Mouse (Mus musculus): ENCODE results near the gene Camk2d.

DNA sequence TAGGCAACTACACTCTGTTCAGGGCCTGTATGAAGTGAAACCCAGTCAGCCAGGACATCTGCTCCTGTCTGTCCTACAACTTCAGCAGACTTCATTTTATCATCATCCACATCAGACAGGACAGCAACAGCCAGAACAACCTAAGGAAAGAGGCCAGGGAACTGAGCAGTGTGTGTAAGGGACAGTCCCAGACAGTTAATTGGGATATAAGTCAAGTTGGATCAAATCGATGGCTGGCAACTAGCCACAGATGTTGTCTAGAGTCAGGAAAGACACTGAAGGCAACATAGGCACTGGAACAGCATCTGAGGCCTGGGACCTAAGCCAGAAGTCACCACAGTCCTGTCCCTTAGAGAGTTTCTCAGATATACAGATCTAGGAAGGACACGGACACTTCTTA, 32.5 kb upstream of the Camk2d start:
- TF ChIP-seq CTCF (IDR thresholded peaks at IDR 0.05; ENCODE audit: low read depth) (no peak), EP300 (IDR thresholded peaks at IDR 0.05; ENCODE audit: low read depth) (no peak)

All from liver, postnatal 0 days (tissue).